Mouse (Mus musculus) hindbrain, embryonic 16.5 days (tissue): ENCODE measurements around the gene Prr23a3. TPM values are rescaled to one million over a fixed set of nuclear protein-coding genes. Genes with fewer than 3 reads are reported as not detected.

ENCODE experiments used
- ATAC-seq: fragments of 200-750 bp; cut with Nextera tagmentation; 2 replicates; pipeline ENCODE4 v1.8.0; 2017; ENCODE audit warnings: moderate TSS enrichment, moderate library complexity
- H3K27ac ChIP-seq: fragments of 300-500 bp; sonication (generic); 2 replicates; pipeline ENCODE4 v1.5.1; 2014; ENCODE audit warnings: low read depth, mild to moderate bottlenecking, control low read depth, low read length, moderate library complexity
- H3K27me3 ChIP-seq: fragments of 300-500 bp; sonication (generic); replicated peaks from 2 replicates; pipeline ENCODE4 v1.6.1; 2014; ENCODE audit warnings: low read length; ENCODE audit not compliant: control insufficient read depth, insufficient read depth
- H3K36me3 ChIP-seq: fragments of 300-500 bp; sonication (generic); 2 replicates; pipeline ENCODE4 v1.6.1; 2014; ENCODE audit warnings: mild to moderate bottlenecking, low read length, moderate library complexity, mixed read lengths; ENCODE audit not compliant: control insufficient read depth, insufficient read depth
- H3K4me1 ChIP-seq: fragments of 300-500 bp; sonication (generic); 2 replicates; pipeline ENCODE4 v1.6.1; 2014; ENCODE audit warnings: low read depth, low read length; ENCODE audit not compliant: control insufficient read depth, insufficient read depth
- H3K4me2 ChIP-seq: fragments of 300-500 bp; sonication (generic); 2 replicates; pipeline ENCODE4 v1.6.1; 2014; ENCODE audit warnings: mild to moderate bottlenecking, low read length, control low read depth, moderate library complexity
- H3K4me3 ChIP-seq: fragments of 300-500 bp; sonication (generic); 2 replicates; pipeline ENCODE4 v1.5.1; 2014; ENCODE audit warnings: mild to moderate bottlenecking, low read length, control low read depth, moderate library complexity
- H3K9ac ChIP-seq: fragments of 300-500 bp; sonication (generic); 2 replicates; pipeline ENCODE4 v1.6.1; 2014; ENCODE audit warnings: low read depth, mild to moderate bottlenecking, control low read depth, low read length, moderate library complexity
- H3K9me3 ChIP-seq: fragments of 300-500 bp; sonication (generic); 2 replicates; pipeline ENCODE4 v1.6.1; 2014; ENCODE audit warnings: mild to moderate bottlenecking, low read length, moderate library complexity; ENCODE audit not compliant: control insufficient read depth
- WGBS: fragments of 180-500 bp; shearing (Covaris S2); extraction: QIAGEN DNeasy Blood & Tissue Kit; methylation state at CpG from one replicate; pipeline ENCODE4 v1.1.7; 2014; 5-methylcytosine and 5-hydroxymethylcytosine counted together
- polyA plus RNA-seq: library from polyadenylated mRNA; unstranded; fragments of >200 nt; fragmentation: Nextera tagmentation; extraction: Ambion mirVana; gene quantifications from 2 replicates; pipeline ENCODE4 v1.2.1, GENCODE M21; 2015

Prr23a3 gene
- polyA plus RNA-seq = 0.16 TPM in 1 of 2 replicates, not detected in the other

DNA sequence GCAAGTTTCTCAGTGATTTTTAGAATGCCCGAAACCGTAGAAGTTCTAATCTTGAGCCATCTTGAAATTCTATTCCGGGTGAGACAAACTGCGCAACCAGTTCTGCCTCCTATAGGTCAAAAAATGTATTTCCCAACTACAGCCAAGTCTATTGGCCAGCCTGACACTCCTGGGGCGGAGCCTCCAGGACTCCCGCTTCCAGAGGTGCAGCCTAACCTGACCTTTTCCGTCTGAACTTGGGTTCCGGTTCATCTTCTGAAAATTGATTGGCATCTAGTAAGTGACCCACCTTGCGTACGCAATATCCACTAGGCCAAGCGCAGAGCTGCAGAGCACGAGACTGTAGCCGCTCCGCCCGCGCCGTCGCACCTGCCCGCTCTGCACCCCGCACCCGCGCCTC lies at the start of gene Prr23a3:
Prr23a3 (plus strand) TSS at position 197 of the 400 bp plus-strand sequence.
- ATAC-seq = no peak
- WGBS = 58% methylated on average over 22 of the region's 22 CpGs
- Histone ChIP-seq H3K27me3 (no peaks in the 10 kb centered on the region), H3K9me3 (peaks cover 3% of the 10 kb centered on the region; the same call in 1 of the 2 replicates), H3K36me3 (no peaks in the 10 kb centered on the region), H3K9ac (no peak within 1 kb of the TSS), H3K27ac (no peak within 1 kb of the TSS), H3K4me3 (no peak within 1 kb of the TSS), H3K4me2 (0 out of 2 replicates have a peak within 1 kb of the TSS, but pooled peaks have one; percentile 5), H3K4me1 (no peaks in the 10 kb centered on the region)

DNA sequence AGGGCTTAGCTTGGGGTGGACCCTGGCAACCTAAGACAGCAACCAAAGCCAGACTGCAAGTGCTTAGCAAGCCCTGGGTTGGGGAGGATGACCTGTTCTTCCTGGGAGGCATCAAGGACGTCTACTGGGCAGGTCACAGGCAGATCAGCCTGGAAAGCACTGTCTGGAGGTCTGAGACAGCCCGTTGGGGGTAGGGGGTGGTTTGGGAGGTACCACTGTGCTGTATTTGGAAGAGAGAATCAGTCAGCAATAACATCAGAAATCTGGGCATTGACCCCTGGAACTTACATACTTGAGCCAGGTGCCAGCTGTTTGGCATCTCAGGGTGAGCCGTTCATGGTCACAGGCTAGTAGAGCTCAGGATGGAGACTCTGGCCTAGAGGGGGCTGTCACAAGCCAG lies 48.5 kb upstream of the Prr23a3 start:
- H3K4me3 ChIP-seq = no peak overlapping the region
- no peaks in the 10 kb centered on the region for H3K4me1 ChIP-seq
- no peak overlapping the region for H3K9ac ChIP-seq
- H3K9me3 ChIP-seq = no peaks in the 10 kb centered on the region
- H3K4me2 ChIP-seq = no peak overlapping the region
- no peak overlapping the region for H3K27ac ChIP-seq
- no peak for ATAC-seq
- H3K27me3 ChIP-seq = no peaks in the 10 kb centered on the region
- WGBS = 79% methylated on average over 3 of the region's 3 CpGs
- no peaks in the 10 kb centered on the region for H3K36me3 ChIP-seq

DNA sequence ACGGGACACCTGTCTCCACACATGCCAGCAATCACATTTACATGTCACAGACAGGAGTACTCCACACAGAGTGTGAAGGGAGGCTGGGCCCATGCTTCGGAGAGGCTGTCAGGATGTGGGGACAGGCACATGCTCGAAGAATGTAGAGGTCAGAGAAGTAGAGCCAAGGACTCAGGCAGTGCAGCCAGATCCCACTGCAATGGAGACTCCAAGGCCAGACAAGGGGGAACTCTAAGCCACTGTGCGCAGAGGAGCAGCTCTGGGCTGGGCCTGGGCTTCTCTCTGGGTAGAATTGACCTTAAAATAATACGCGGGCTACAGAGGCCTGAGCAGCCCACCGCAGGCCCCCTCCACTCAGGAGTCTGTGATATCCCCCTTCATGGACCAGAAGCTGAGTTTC lies 47.0 kb upstream of the Prr23a3 start:
- no peak for ATAC-seq
- Histone ChIP-seq H3K9ac (no peak overlapping the region), H3K9me3 (no peaks in the 10 kb centered on the region), H3K27me3 (no peaks in the 10 kb centered on the region), H3K36me3 (no peaks in the 10 kb centered on the region), H3K4me1 (no peaks in the 10 kb centered on the region), H3K4me3 (no peak overlapping the region), H3K4me2 (no peak overlapping the region), H3K27ac (no peak overlapping the region)
- WGBS = 91% methylated on average over 7 of the region's 7 CpGs

DNA sequence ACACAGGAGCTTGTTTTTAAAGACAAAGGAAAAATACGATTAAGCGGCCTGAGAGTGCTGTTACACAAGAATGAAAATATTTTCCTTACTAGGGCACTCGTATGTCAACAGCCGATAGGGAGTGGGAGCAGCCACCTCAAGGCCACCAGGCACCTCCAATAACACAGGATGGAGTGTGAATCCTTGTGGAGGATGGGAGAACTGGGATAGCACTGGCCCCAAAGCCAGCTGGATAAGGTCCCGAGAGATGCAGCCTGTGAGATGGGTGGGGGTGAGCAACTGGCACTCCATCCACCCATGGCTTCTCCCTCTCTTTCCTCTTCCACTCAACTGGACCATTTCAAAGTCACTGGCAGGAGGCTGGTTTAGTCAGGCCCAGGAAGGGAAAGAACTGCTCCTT lies 45.6 kb upstream of the Prr23a3 start:
- Histone ChIP-seq H3K27ac (no peak overlapping the region), H3K4me3 (no peak overlapping the region), H3K9me3 (peaks cover 5% of the 10 kb centered on the region; the same call in 1 of the 2 replicates), H3K4me1 (no peaks in the 10 kb centered on the region), H3K9ac (no peak overlapping the region), H3K4me2 (no peak overlapping the region), H3K27me3 (no peaks in the 10 kb centered on the region), H3K36me3 (no peaks in the 10 kb centered on the region)
- no peak for ATAC-seq
- WGBS = 90% methylated on average over 5 of the region's 5 CpGs

DNA sequence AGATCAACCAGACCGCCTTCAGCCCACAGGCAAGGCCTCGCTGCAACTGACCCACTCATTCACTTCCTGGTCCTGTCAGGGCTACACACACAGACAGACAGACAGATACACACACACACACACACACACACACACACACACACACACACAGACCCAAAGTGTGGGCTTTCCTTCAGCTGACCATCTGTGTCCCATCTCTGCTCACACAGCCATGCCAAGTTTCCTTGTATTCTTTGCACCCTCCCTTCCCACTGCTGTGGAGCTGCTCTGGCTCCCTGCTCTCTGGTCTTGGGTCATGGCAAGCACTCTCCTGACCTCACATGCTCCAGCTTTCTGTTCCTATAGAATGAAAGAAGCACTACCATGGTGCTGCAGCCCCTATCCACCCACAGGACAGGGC lies 45.1 kb upstream of the Prr23a3 start:
- Histone ChIP-seq H3K4me1 (no peaks in the 10 kb centered on the region), H3K27me3 (no peaks in the 10 kb centered on the region)
- ATAC-seq = no peak

DNA sequence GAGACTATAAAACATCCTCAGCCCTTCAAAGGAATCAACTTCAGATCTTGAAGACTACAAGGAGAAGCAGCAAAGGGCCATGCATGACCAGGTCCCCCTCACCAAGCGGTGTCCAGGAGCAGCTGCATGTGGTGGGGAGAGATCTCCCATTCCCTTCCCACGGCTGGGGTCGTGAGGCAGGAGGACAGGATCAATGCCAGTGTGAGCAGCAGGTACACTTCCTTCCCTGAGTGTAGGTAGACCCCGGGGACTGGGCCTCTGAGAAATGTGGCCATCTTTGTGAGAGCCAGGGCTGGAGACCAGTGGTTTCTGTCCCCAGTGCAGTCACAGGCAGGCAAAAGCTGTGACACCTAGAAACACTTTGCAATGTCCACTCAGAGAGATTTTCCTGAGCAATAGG lies 44.1 kb upstream of the Prr23a3 start:
- no peak overlapping the region for H3K9ac ChIP-seq
- no peak for ATAC-seq
- WGBS = 88% methylated on average over 4 of the region's 4 CpGs
- H3K4me3 ChIP-seq = no peak overlapping the region
- no peak overlapping the region for H3K4me2 ChIP-seq
- no peaks in the 10 kb centered on the region for H3K27me3 ChIP-seq
- no peaks in the 10 kb centered on the region for H3K36me3 ChIP-seq
- no peaks in the 10 kb centered on the region for H3K4me1 ChIP-seq
- no peak overlapping the region for H3K27ac ChIP-seq
- peaks cover 5% of the 10 kb centered on the region; the same call in 1 of the 2 replicates for H3K9me3 ChIP-seq

More for the DNA sequence above, 45.1 kb upstream of the Prr23a3 start:
- H3K4me3 ChIP-seq = no peak overlapping the region
- WGBS = 88% methylated on average over 2 of the region's 2 CpGs
- no peaks in the 10 kb centered on the region for H3K36me3 ChIP-seq
- H3K27ac ChIP-seq = no peak overlapping the region
- H3K4me2 ChIP-seq = no peak overlapping the region
- H3K9me3 ChIP-seq = peaks cover 5% of the 10 kb centered on the region; the same call in 1 of the 2 replicates
- no peak overlapping the region for H3K9ac ChIP-seq

DNA sequence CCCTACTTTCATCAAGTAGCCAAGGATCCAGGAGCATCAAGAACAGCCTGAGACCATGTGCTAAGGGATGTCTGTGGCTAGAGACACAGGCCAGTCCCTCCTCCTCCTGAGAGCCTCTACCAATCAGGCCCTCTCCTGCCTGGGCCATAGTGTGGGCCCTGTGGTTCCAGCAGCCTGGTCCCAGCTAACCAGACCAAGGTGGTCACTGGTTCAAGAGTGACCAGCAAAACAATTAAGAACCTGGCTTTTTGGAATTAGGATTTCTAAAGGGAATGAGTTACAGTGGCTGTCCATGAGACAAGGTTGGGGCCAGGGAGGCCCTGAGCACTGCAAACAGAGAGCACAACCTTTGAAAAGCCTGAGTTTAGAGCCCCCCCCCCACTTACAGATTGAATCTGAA lies 43.5 kb upstream of the Prr23a3 start:
- no peak overlapping the region for H3K27ac ChIP-seq
- no peaks in the 10 kb centered on the region for H3K4me1 ChIP-seq
- H3K36me3 ChIP-seq = no peaks in the 10 kb centered on the region
- H3K27me3 ChIP-seq = no peaks in the 10 kb centered on the region
- H3K9me3 ChIP-seq = peaks cover 5% of the 10 kb centered on the region; the same call in 1 of the 2 replicates
- H3K9ac ChIP-seq = no peak overlapping the region
- no peak overlapping the region for H3K4me3 ChIP-seq
- no peak for ATAC-seq
- no peak overlapping the region for H3K4me2 ChIP-seq

DNA sequence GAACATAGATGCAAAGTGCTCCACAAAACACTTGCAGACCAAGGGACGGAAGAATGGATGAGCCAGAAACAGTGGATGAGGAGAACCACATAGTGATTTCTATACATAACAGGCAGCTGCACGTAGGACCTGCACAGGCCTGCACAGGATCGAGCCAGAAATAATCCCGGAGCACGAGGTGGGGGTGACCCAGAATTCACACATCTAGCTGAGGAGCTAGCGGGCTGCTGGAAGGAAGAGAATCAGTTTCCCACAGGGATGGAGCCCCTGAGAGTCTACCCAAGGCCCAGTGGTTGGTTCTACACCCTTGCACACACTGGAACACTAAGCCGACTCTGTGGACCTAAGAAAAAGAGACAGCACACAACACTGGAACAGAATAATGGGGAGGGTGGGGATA lies 40.8 kb upstream of the Prr23a3 start:
- Histone ChIP-seq H3K4me2 (no peak overlapping the region), H3K9me3 (peaks cover 5% of the 10 kb centered on the region; the same call in 1 of the 2 replicates), H3K27ac (no peak overlapping the region), H3K4me1 (no peaks in the 10 kb centered on the region), H3K36me3 (no peaks in the 10 kb centered on the region), H3K4me3 (no peak overlapping the region), H3K9ac (no peak overlapping the region), H3K27me3 (no peaks in the 10 kb centered on the region)
- ATAC-seq = no peak
- 87% methylated on average over 7 of the region's 7 CpGs for WGBS

DNA sequence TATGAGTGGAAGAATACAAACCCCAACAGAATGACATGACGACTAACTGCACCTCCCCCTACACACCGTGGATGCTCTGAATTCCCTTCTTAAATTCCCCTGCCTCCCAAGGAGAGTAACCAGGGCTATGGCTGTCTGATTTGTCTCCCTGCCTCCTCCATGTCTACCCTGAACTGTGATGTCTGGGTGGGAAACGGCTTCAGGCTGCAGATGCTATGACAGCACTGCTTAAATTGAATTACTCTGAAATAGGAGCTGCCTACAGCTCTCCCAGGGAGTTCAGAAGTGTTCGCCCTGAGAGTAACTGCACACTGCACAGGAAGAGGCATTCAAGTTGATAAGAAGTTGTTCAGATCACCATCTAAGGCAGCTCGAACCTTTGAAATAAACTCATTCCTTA lies 35.1 kb upstream of the Prr23a3 start:
- H3K4me3 ChIP-seq = no peak overlapping the region
- H3K27me3 ChIP-seq = no peaks in the 10 kb centered on the region
- no peak overlapping the region for H3K4me2 ChIP-seq
- 64% methylated on average over 5 of the region's 5 CpGs for WGBS
- H3K9ac ChIP-seq = no peak overlapping the region
- H3K27ac ChIP-seq = no peak overlapping the region
- no peak for ATAC-seq
- H3K36me3 ChIP-seq = no peaks in the 10 kb centered on the region
- no peaks in the 10 kb centered on the region for H3K4me1 ChIP-seq
- H3K9me3 ChIP-seq = no peaks in the 10 kb centered on the region
